Mouse (Mus musculus) naive thymus-derived CD4-positive, alpha-beta T cell, adult 5 months (primary cell): ENCODE data around the gene Fpr-rs3. TPM values are rescaled to one million over a fixed set of nuclear protein-coding genes. Genes with fewer than 3 reads are reported as not detected.

Experiments used
- polyA plus RNA-seq: library from polyadenylated mRNA; unstranded; fragments of 100-300 nt; shearing (Covaris generic); gene quantifications from one replicate; pipeline ENCODE4 v1.2.1, GENCODE M21; 2017

Fpr-rs3 gene
- polyA plus RNA-seq = not detected

GRCm38 (mm10) chr17:20624777-20625176 is at the start of gene Fpr-rs3:
TSS of gene Fpr-rs3 (minus strand) at chr17:20624877.

GRCm38 (mm10) chr17:20596323-20596722 is 28.4 kb downstream of the Fpr-rs3 start, which contains the start of gene Vmn2r110:
TSS of gene Vmn2r110 (minus strand) at chr17:20596423.

Other genes with a start within 250 kb of the Fpr-rs3 start
- not detected for gene Vmn1r224, start 210.7 kb downstream of the Fpr-rs3 start, polyA plus RNA-seq
- gene Vmn2r108, start 143.5 kb downstream of the Fpr-rs3 start, polyA plus RNA-seq = not detected
- not detected for gene Vmn1r225, start 126.7 kb downstream of the Fpr-rs3 start, polyA plus RNA-seq
- gene Vmn2r109, start 60.1 kb downstream of the Fpr-rs3 start, polyA plus RNA-seq = not detected
- not detected for gene Vmn2r110, start 28.5 kb downstream of the Fpr-rs3 start, polyA plus RNA-seq
- gene Vmn1r226, start 58.0 kb upstream of the Fpr-rs3 start, polyA plus RNA-seq = not detected
- gene Vmn1r227, start 105.0 kb upstream of the Fpr-rs3 start, polyA plus RNA-seq = not detected
- not detected for gene Vmn1r228, start 161.3 kb upstream of the Fpr-rs3 start, polyA plus RNA-seq
- not detected for gene Vmn1r229, start 186.7 kb upstream of the Fpr-rs3 start, polyA plus RNA-seq
- gene Vmn1r230, start 215.6 kb upstream of the Fpr-rs3 start, polyA plus RNA-seq = not detected